Mouse (Mus musculus): Measurements from ENCODE around the gene Fbxo3. TPM values are rescaled to one million over a fixed set of nuclear protein-coding genes. Genes with fewer than 3 reads are reported as not detected.
"Not testable (repeated sequence)": the region's sequence is repeated elsewhere in the genome, so short reads cannot be mapped to it uniquely, and the experiment has no call there.

Gene Fbxo3
- 45.4 and 48.2 TPM in 2 replicates for polyA plus RNA-seq (2012; rRNA removed)

- peak; percentile 88 for DNase-seq (ENCODE audit: low read depth)
- TF ChIP-seq CTCF (IDR thresholded peaks at IDR 0.05; ENCODE audit: borderline replicate concordance, extremely low read depth, insufficient read depth, insufficient read length) (no peak), POLR2A (IDR thresholded peaks at IDR 0.05; ENCODE audit: borderline replicate concordance, extremely low read depth, insufficient read depth, insufficient read length, poor library complexity, severe bottlenecking) (peak; percentile 73; the same call in 1 of the 2 replicates)
Measured at GRCm38 (mm10) chr2:104027458-104028138, at the start of gene Fbxo3. Fbxo3 (plus strand) TSS chr2:104027721.

GRCm38 (mm10) chr2:103982250-103982649 is 45.3 kb upstream of the Fbxo3 start:
- TF ChIP-seq CTCF (IDR thresholded peaks at IDR 0.05; ENCODE audit: borderline replicate concordance, extremely low read depth, insufficient read depth, insufficient read length) (peak; percentile 91), POLR2A (IDR thresholded peaks at IDR 0.05; ENCODE audit: borderline replicate concordance, extremely low read depth, insufficient read depth, insufficient read length, poor library complexity, severe bottlenecking) (no peak)
- DNase-seq (ENCODE audit: low read depth) = peak; percentile 86

- no peak for DNase-seq (ENCODE audit: low read depth)
- TF ChIP-seq POLR2A (IDR thresholded peaks at IDR 0.05; ENCODE audit: borderline replicate concordance, extremely low read depth, insufficient read depth, insufficient read length, poor library complexity, severe bottlenecking) (no peak), CTCF (IDR thresholded peaks at IDR 0.05; ENCODE audit: borderline replicate concordance, extremely low read depth, insufficient read depth, insufficient read length) (no peak)
Measured at GRCm38 (mm10) chr2:103983146-103983545, 44.4 kb upstream of the Fbxo3 start.

GRCm38 (mm10) chr2:103987595-103987994 is 39.9 kb upstream of the Fbxo3 start:
- DNase-seq (ENCODE audit: low read depth) = not testable (repeated sequence)

GRCm38 (mm10) chr2:103989724-103990123 is 37.8 kb upstream of the Fbxo3 start:
- TF ChIP-seq CTCF (IDR thresholded peaks at IDR 0.05; ENCODE audit: borderline replicate concordance, extremely low read depth, insufficient read depth, insufficient read length) (no peak), POLR2A (IDR thresholded peaks at IDR 0.05; ENCODE audit: borderline replicate concordance, extremely low read depth, insufficient read depth, insufficient read length, poor library complexity, severe bottlenecking) (no peak)
- DNase-seq (ENCODE audit: low read depth) = no peak

GRCm38 (mm10) chr2:103991303-103991702 is 36.2 kb upstream of the Fbxo3 start:
- no peak for DNase-seq (ENCODE audit: low read depth)
- no peak for TF ChIP-seq POLR2A (IDR thresholded peaks at IDR 0.05; ENCODE audit: borderline replicate concordance, extremely low read depth, insufficient read depth, insufficient read length, poor library complexity, severe bottlenecking)
- no peak for TF ChIP-seq CTCF (IDR thresholded peaks at IDR 0.05; ENCODE audit: borderline replicate concordance, extremely low read depth, insufficient read depth, insufficient read length)

- no peak for TF ChIP-seq POLR2A (IDR thresholded peaks at IDR 0.05; ENCODE audit: borderline replicate concordance, extremely low read depth, insufficient read depth, insufficient read length, poor library complexity, severe bottlenecking)
- no peak for TF ChIP-seq CTCF (IDR thresholded peaks at IDR 0.05; ENCODE audit: borderline replicate concordance, extremely low read depth, insufficient read depth, insufficient read length)
- peak; percentile 35 for DNase-seq (ENCODE audit: low read depth)
Measured at GRCm38 (mm10) chr2:103992162-103992561, 35.4 kb upstream of the Fbxo3 start.

GRCm38 (mm10) chr2:103992618-103993332 is 34.7 kb upstream of the Fbxo3 start:
- TF ChIP-seq CTCF (IDR thresholded peaks at IDR 0.05; ENCODE audit: borderline replicate concordance, extremely low read depth, insufficient read depth, insufficient read length) = no peak
- TF ChIP-seq POLR2A (IDR thresholded peaks at IDR 0.05; ENCODE audit: borderline replicate concordance, extremely low read depth, insufficient read depth, insufficient read length, poor library complexity, severe bottlenecking) = no peak
- DNase-seq (ENCODE audit: low read depth) = peak; percentile 73

GRCm38 (mm10) chr2:104001076-104001475 is 26.4 kb upstream of the Fbxo3 start:
- TF ChIP-seq CTCF (IDR thresholded peaks at IDR 0.05; ENCODE audit: borderline replicate concordance, extremely low read depth, insufficient read depth, insufficient read length) (peak; percentile 57; the same call in 1 of the 2 replicates), POLR2A (IDR thresholded peaks at IDR 0.05; ENCODE audit: borderline replicate concordance, extremely low read depth, insufficient read depth, insufficient read length, poor library complexity, severe bottlenecking) (no peak)
- peak; percentile 65 for DNase-seq (ENCODE audit: low read depth)

GRCm38 (mm10) chr2:104001861-104002260 is 25.7 kb upstream of the Fbxo3 start:
- DNase-seq (ENCODE audit: low read depth) = no peak
- TF ChIP-seq POLR2A (IDR thresholded peaks at IDR 0.05; ENCODE audit: borderline replicate concordance, extremely low read depth, insufficient read depth, insufficient read length, poor library complexity, severe bottlenecking) = no peak
- TF ChIP-seq CTCF (IDR thresholded peaks at IDR 0.05; ENCODE audit: borderline replicate concordance, extremely low read depth, insufficient read depth, insufficient read length) = no peak

- TF ChIP-seq CTCF (IDR thresholded peaks at IDR 0.05; ENCODE audit: borderline replicate concordance, extremely low read depth, insufficient read depth, insufficient read length) = peak; percentile 75
- TF ChIP-seq POLR2A (IDR thresholded peaks at IDR 0.05; ENCODE audit: borderline replicate concordance, extremely low read depth, insufficient read depth, insufficient read length, poor library complexity, severe bottlenecking) = no peak
- peak; percentile 73 for DNase-seq (ENCODE audit: low read depth)
Measured at GRCm38 (mm10) chr2:104002711-104003413, 24.7 kb upstream of the Fbxo3 start.

All from brain, embryonic 14.5 days (tissue).